Mouse (Mus musculus): ENCODE data around the gene Rbm20. TPM values are rescaled to one million over a fixed set of nuclear protein-coding genes. Genes with fewer than 3 reads are reported as not detected.

The Rbm20 gene
- polyA plus RNA-seq, 1 experiment from 2014 or later = 0.88 TPM

- H3K9me3 ChIP-seq (ENCODE audit: control insufficient read depth, low read length) = no peaks in the 10 kb centered on the region
- no peak overlapping the region for H3K4me3 ChIP-seq (ENCODE audit: low read length)
- no peak for ATAC-seq
- no peaks in the 10 kb centered on the region for H3K27me3 ChIP-seq (replicated peaks; ENCODE audit: control insufficient read depth, insufficient read depth, low read length)
- no peak overlapping the region for H3K27ac ChIP-seq (ENCODE audit: low read depth, low read length)
- no peak overlapping the region for H3K9ac ChIP-seq (ENCODE audit: low read depth, low read length)
- 67% methylated on average over 6 of the region's 6 CpGs for WGBS
- no peak overlapping the region for H3K4me2 ChIP-seq (ENCODE audit: low read length)
- H3K4me1 ChIP-seq (ENCODE audit: control insufficient read depth, insufficient read depth, low read depth, low read length) = no peaks in the 10 kb centered on the region
- no peaks in the 10 kb centered on the region for H3K36me3 ChIP-seq (ENCODE audit: control insufficient read depth, insufficient read depth, low read length)
Measured at GRCm38 (mm10) chr19:53823847-53824246, 146.7 kb downstream of the Rbm20 start.

- H3K27ac ChIP-seq (ENCODE audit: low read depth, low read length) = no peak overlapping the region
Measured at GRCm38 (mm10) chr19:53824872-53825680, 148.0 kb downstream of the Rbm20 start.

GRCm38 (mm10) chr19:53829990-53830389 lies 152.9 kb downstream of the Rbm20 start:
- ATAC-seq = no peak
- no peak overlapping the region for H3K4me2 ChIP-seq (ENCODE audit: low read length)
- H3K9me3 ChIP-seq (ENCODE audit: control insufficient read depth, low read length) = no peaks in the 10 kb centered on the region
- no peak overlapping the region for H3K4me3 ChIP-seq (ENCODE audit: low read length)
- WGBS = 62% methylated on average over 6 of the region's 6 CpGs
- no peak overlapping the region for H3K9ac ChIP-seq (ENCODE audit: low read depth, low read length)
- H3K36me3 ChIP-seq (ENCODE audit: control insufficient read depth, insufficient read depth, low read length) = no peaks in the 10 kb centered on the region
- H3K4me1 ChIP-seq (ENCODE audit: control insufficient read depth, insufficient read depth, low read depth, low read length) = peaks cover 6% of the 10 kb centered on the region
- H3K27ac ChIP-seq (ENCODE audit: low read depth, low read length) = no peak overlapping the region
- no peaks in the 10 kb centered on the region for H3K27me3 ChIP-seq (replicated peaks; ENCODE audit: control insufficient read depth, insufficient read depth, low read length)

More at GRCm38 (mm10) chr19:53824872-53825680, 148.0 kb downstream of the Rbm20 start:
- Histone ChIP-seq H3K36me3 (ENCODE audit: control insufficient read depth, insufficient read depth, low read length) (no peaks in the 10 kb centered on the region), H3K9me3 (ENCODE audit: control insufficient read depth, low read length) (no peaks in the 10 kb centered on the region), H3K9ac (ENCODE audit: low read depth, low read length) (peak overlapping the region; percentile 41), H3K27me3 (replicated peaks; ENCODE audit: control insufficient read depth, insufficient read depth, low read length) (no peaks in the 10 kb centered on the region), H3K4me3 (ENCODE audit: low read length) (peak overlapping the region; percentile 37), H3K4me2 (ENCODE audit: low read length) (peak overlapping the region; percentile 55), H3K4me1 (ENCODE audit: control insufficient read depth, insufficient read depth, low read depth, low read length) (no peaks in the 10 kb centered on the region)
- WGBS = 61% methylated on average over 21 of the region's 21 CpGs
- ATAC-seq = peak; percentile 93

GRCm38 (mm10) chr19:53830407-53831163 lies 153.5 kb downstream of the Rbm20 start:
- Histone ChIP-seq H3K9ac (ENCODE audit: low read depth, low read length) (no peak overlapping the region), H3K27me3 (replicated peaks; ENCODE audit: control insufficient read depth, insufficient read depth, low read length) (no peaks in the 10 kb centered on the region), H3K27ac (ENCODE audit: low read depth, low read length) (no peak overlapping the region), H3K9me3 (ENCODE audit: control insufficient read depth, low read length) (no peaks in the 10 kb centered on the region), H3K4me1 (ENCODE audit: control insufficient read depth, insufficient read depth, low read depth, low read length) (peaks cover 6% of the 10 kb centered on the region), H3K36me3 (ENCODE audit: control insufficient read depth, insufficient read depth, low read length) (no peaks in the 10 kb centered on the region), H3K4me2 (ENCODE audit: low read length) (no peak overlapping the region), H3K4me3 (ENCODE audit: low read length) (no peak overlapping the region)
- WGBS = 10% methylated on average over 8 of the region's 8 CpGs
- peak; percentile 93 for ATAC-seq

GRCm38 (mm10) chr19:53831164-53831448 lies 154.0 kb downstream of the Rbm20 start:
- H3K4me3 ChIP-seq (ENCODE audit: low read length) = no peak overlapping the region
- peaks cover 6% of the 10 kb centered on the region for H3K4me1 ChIP-seq (ENCODE audit: control insufficient read depth, insufficient read depth, low read depth, low read length)
- 49% methylated on average over 3 of the region's 3 CpGs for WGBS
- no peak for ATAC-seq
- no peaks in the 10 kb centered on the region for H3K9me3 ChIP-seq (ENCODE audit: control insufficient read depth, low read length)
- no peaks in the 10 kb centered on the region for H3K27me3 ChIP-seq (replicated peaks; ENCODE audit: control insufficient read depth, insufficient read depth, low read length)
- H3K36me3 ChIP-seq (ENCODE audit: control insufficient read depth, insufficient read depth, low read length) = no peaks in the 10 kb centered on the region
- no peak overlapping the region for H3K9ac ChIP-seq (ENCODE audit: low read depth, low read length)
- no peak overlapping the region for H3K27ac ChIP-seq (ENCODE audit: low read depth, low read length)
- no peak overlapping the region for H3K4me2 ChIP-seq (ENCODE audit: low read length)

GRCm38 (mm10) chr19:53832512-53832911 lies 155.4 kb downstream of the Rbm20 start:
- H3K27ac ChIP-seq (ENCODE audit: low read depth, low read length) = no peak overlapping the region
- H3K4me1 ChIP-seq (ENCODE audit: control insufficient read depth, insufficient read depth, low read depth, low read length) = peaks cover 6% of the 10 kb centered on the region
- H3K9ac ChIP-seq (ENCODE audit: low read depth, low read length) = no peak overlapping the region
- no peak overlapping the region for H3K4me2 ChIP-seq (ENCODE audit: low read length)
- no peak for ATAC-seq
- H3K27me3 ChIP-seq (replicated peaks; ENCODE audit: control insufficient read depth, insufficient read depth, low read length) = no peaks in the 10 kb centered on the region
- 38% methylated on average over 7 of the region's 7 CpGs for WGBS
- no peak overlapping the region for H3K4me3 ChIP-seq (ENCODE audit: low read length)
- H3K9me3 ChIP-seq (ENCODE audit: control insufficient read depth, low read length) = no peaks in the 10 kb centered on the region
- H3K36me3 ChIP-seq (ENCODE audit: control insufficient read depth, insufficient read depth, low read length) = no peaks in the 10 kb centered on the region

GRCm38 (mm10) chr19:53833745-53834369 lies 156.8 kb downstream of the Rbm20 start:
- Histone ChIP-seq H3K4me3 (ENCODE audit: low read length) (no peak overlapping the region), H3K36me3 (ENCODE audit: control insufficient read depth, insufficient read depth, low read length) (no peaks in the 10 kb centered on the region), H3K9me3 (ENCODE audit: control insufficient read depth, low read length) (no peaks in the 10 kb centered on the region), H3K9ac (ENCODE audit: low read depth, low read length) (no peak overlapping the region), H3K27ac (ENCODE audit: low read depth, low read length) (no peak overlapping the region), H3K4me2 (ENCODE audit: low read length) (no peak overlapping the region), H3K4me1 (ENCODE audit: control insufficient read depth, insufficient read depth, low read depth, low read length) (peaks cover 6% of the 10 kb centered on the region), H3K27me3 (replicated peaks; ENCODE audit: control insufficient read depth, insufficient read depth, low read length) (no peaks in the 10 kb centered on the region)
- 44% methylated on average over 8 of the region's 8 CpGs for WGBS
- no peak for ATAC-seq

- H3K27ac ChIP-seq (ENCODE audit: low read depth, low read length) = no peak overlapping the region
- no peak overlapping the region for H3K4me3 ChIP-seq (ENCODE audit: low read length)
- no peak overlapping the region for H3K4me2 ChIP-seq (ENCODE audit: low read length)
- H3K36me3 ChIP-seq (ENCODE audit: control insufficient read depth, insufficient read depth, low read length) = no peaks in the 10 kb centered on the region
- H3K4me1 ChIP-seq (ENCODE audit: control insufficient read depth, insufficient read depth, low read depth, low read length) = no peaks in the 10 kb centered on the region; the same call in 1 of the 2 replicates
- H3K9me3 ChIP-seq (ENCODE audit: control insufficient read depth, low read length) = no peaks in the 10 kb centered on the region
- no peak overlapping the region for H3K9ac ChIP-seq (ENCODE audit: low read depth, low read length)
- no peaks in the 10 kb centered on the region for H3K27me3 ChIP-seq (replicated peaks; ENCODE audit: control insufficient read depth, insufficient read depth, low read length)
- ATAC-seq = no peak
- 64% methylated on average over 6 of the region's 6 CpGs for WGBS
Measured at GRCm38 (mm10) chr19:53836569-53837454, 159.7 kb downstream of the Rbm20 start.
